Mouse (Mus musculus): Measurements from ENCODE around the gene Sos2.
"Not testable (repeated sequence)": the region's sequence is repeated elsewhere in the genome, so short reads cannot be mapped to it uniquely, and the experiment has no call there.

Sos2 gene

DNA sequence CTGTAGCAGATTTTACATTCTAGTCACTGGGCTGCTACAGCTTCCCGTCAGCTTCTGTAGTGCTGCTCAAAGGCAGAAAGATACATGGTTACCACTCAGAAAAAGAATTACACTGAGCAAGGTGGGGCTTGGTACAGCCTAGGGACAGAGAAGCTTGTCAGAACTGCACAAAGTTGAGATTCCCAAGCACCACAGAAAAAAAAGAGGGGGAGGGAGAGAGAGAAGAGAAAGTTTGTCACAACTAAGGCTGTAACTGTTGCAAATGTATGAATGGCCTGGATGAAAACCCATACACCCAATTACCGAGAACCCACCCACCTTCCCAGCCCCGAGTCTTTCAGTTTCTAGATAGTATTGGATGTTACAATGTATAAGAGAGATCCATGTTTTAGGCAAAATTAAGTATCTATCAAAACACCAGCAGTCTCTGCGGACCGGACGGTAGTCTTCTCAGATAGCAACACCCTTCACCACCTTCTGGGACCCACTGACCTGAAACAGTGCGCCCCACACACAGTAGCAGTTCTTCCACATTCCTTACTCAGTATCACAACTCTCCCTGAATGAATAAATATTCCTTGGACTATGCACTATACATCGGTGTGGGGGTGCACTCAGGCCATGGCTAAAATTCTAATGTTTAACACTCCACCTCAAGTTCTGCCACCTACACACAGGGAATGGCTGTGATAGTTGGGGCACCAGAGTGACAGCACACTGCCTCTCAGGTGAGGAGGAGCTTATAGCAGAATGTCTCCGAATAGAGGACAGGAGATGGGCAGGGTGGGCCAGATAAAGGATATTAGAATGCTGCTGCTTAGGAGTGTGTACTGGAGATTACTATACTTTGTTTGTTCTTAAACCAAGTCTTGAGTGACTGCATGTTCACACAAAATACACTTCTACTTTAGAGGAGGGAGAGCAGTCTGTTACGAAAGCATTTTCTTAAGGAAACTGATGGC is 6.8 kb downstream of the Sos2 start:
- DNase-seq (ENCODE audit: low read depth), result no peak

DNA sequence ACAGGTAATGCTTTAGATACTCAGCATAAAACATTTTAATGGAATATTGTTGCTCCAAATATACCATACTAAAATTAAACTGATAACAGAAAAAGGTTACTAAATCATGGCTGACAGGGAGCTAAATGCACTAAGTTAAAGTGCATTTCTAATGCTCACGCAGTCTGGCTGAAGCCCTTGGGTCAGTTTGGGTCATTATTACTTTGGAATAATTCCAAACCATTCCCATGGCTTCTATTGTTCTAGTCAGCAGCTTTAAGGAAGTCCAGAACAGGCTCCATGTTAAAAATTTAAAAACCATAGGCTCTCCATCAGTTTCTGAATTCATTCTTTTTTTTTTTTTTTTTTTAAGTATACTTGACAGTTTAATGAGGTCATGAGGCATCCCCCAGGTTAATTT is 7.5 kb downstream of the Sos2 start:
- DNase-seq (ENCODE audit: low read depth), result no peak

DNA sequence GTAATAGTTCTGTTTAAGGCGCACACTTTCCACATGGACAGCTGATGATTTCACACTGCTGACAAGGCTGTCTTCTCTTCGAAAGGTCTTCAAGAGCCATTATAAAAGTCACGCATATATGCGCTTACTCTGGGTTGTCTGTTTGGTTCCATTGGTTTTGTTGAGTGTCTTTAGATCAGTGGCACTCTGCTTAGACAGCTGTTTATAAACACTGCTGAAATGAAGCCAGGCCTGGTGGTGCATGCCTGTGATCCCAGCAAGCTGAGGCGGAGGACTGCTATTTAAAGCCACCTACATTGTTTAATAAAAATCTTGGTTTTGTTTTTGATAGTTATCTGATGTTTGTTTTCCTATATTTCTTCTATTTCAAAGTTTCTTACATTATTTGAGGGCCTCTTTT is 14.9 kb downstream of the Sos2 start:
- no peak for DNase-seq (ENCODE audit: low read depth)

DNA sequence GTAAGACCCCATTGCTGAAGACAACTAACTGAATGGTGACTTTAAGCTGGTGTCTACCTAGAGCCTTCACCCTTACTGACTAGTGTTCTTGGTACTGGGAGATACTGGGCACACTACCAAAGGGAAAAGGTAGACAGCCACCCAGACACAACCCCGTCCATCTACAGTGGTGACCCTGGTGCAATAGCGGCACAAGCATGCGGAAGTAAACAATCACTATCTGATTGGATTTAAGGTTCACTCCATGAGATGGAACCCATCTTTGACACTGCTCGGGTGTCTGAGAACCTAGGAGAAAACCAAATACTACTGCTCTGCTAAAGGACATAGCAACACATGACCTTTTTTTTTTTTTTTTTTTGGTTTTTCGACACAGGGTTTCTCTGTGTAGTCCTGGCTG is 20.0 kb downstream of the Sos2 start:
- no peak for DNase-seq (ENCODE audit: low read depth)

DNA sequence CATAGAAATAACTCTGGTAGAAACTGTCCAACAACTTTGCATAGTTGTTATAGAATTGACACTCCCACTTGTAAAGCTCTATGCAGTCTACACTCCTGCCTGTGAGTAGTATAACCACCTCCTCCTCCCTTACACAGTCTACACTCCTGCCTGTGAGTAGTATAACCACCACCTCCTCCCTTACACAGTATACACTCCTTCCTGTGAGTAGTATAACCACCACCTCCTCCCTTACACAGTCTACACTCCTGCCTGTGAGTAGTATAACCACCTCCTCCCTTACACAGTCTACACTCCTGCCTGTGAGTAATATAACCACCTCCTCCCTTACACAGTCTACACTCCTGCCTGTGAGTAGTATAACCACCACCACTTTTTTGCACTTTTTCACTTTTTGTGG is 27.7 kb downstream of the Sos2 start:
- DNase-seq (ENCODE audit: low read depth), result peak; percentile 35

DNA sequence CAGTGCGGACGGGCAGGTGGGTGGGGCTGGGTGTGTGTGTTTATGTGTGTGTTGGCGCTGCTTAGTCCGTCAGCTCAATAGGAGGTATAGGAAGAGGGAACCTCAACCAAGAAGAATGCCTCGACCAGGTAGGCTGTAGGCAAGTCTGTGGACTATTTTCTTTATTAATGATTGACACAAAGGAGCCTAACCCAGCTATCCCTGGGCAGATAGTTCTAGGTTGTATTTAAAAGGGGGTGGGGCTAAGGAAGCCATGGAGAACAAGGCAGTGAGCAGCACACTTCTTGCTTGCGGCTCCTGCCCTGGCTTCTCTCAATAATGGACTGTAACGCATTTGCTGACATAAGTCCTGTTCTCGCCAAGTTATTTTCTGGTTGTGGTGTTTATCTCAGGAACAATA is 32.1 kb downstream of the Sos2 start:
- no peak for DNase-seq (ENCODE audit: low read depth)

DNA sequence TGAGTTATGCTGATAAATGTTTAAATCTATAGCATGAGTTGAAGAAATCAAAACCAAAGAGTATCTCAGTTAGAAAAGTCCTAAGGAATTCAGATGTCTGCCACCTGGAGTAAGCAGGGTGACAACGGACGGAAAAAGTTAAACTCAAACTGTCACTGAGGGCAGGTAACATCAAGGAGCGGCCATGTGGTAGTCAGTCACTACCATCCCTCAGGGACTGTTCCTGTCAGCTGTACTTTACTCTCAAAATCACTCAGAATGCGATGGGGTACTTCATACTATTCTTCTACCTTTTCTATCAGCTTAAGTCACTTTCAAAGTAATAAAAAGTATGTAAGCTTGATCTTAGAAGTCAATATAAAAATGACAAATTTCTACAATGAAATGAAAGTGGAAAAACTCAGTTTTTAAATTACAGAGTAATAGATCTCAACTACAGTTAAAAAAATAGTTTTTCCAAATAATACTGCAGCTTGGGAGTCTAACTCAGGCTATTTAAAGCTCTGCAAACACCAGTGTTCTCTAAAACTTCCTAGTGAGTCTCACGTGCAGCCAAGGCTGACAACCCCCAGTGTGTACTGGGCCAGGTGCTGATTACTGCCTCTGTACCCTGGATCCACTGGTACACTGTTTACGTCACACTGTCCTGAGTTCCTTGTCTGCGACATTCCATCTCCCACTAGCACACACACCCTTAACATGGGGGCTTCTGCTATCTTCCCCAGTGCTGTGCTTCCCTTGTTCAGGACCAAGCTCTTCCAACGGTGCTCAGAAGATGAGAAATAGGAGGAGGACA is 35.6 kb downstream of the Sos2 start:
- DNase-seq (ENCODE audit: low read depth), result no peak

DNA sequence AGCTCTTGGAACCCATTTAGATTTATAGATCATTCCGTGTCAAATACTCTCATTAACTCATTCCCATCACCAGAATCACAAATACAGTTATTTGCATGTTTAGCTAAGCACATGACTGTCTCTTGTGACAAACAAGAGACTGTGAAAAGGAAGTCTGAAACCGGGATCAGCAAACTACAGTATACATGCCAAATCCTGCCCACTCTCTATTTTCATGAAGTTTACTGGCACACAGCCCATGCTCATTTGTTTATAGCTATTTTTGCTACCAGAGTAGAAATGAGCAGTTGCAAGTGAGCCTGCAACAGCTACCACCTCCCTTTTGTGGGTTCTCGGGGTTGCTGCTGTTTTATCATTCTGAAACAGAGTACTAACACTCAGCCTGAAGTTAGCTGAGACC is 36.8 kb downstream of the Sos2 start:
- no peak for DNase-seq (ENCODE audit: low read depth)

DNA sequence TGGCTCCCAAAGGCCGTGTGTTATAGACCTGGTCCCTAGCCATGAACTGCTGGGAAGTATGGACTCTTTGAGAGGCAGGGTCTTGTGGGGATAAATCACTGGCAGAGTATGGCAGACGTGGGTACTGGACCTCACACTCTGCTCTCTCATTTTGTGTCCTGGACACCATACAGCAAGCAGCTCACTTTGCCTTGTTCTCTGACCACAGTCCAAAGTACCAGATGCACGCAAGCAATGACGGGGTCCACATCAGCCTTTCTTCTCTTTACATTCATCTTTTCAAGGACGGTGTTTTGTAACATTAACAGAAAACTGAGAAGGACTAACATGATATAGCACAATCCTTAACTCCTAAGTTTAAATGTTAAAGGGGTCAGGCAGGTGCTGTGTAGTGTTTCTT is 38.8 kb downstream of the Sos2 start:
- DNase-seq (ENCODE audit: low read depth), result no peak

DNA sequence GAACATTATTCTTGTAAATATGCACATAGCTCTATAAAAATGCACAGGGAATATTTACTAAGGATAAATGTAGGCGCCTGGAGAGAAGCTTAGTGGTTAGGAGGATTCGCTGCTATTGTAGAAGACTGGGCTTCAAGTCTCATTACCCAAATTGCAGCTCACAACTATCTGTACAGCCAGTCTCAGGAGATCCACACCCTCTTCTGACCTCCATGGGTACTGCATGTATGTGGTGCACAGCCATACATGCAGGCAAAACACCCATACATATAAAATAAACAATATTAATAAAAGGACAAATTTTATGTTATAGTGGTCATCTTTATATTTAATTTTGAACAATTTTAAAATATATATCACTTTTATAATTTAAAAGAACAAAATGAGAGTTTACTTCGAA is 46.9 kb downstream of the Sos2 start:
- peak; percentile 74 for DNase-seq (ENCODE audit: low read depth)

DNA sequence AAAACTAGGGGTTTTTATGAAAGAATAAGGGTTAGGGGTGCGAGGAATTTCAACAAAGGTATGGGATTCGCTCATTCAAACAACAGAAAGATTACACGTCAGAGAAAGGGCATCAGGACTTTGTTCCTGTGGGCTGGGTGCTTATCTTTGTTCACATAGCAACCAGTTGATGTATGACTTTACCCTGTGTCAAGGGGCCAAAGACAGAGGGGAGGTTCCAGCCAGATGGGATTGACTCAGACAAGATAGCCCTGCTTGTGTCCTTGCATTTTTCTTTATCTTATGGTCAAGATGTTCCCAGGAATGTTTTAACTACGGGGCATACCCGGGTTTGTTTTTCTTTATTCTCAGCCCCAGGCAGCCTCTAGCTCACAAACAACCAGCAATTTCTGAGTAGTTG is 63.1 kb downstream of the Sos2 start:
- not testable (repeated sequence) for DNase-seq (ENCODE audit: low read depth)

DNA sequence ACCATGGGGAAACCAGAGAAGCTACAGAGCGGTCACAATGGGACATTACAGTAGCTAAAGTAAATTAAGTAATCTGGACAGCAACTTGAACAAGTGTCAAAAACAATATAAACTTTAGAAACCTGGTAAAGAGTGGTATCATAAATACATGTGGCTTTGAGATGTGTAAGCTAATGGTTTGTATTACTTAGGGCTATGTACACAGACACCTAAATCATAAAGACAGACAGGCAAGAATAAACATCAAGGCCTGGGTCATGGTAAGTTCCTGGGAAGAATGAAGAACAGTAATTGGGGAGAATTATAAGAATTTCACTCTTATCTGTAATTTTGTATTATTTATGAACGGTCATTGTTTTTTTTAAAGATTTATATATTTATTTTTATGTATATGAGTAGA is 77.3 kb downstream of the Sos2 start:
- no peak for DNase-seq (ENCODE audit: low read depth)

DNA sequence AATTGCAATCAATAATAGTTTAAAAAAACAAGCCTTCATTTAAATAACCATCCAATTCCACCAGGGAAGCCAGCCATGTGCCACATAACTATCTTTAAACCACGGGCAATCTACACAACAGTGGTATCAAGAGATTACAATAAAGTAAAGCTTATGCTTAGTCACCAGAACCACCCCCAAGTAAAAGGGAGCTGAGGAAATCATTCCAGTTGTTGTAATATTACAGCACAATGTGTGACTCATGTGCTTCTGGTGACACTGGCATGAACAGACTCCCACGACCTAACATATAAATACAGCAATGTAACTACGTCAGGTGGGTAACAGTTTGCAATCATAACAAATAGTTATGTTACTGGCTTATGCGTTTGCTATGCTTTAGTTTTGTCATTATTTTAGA is 84.2 kb downstream of the Sos2 start:
- no peak for DNase-seq (ENCODE audit: low read depth)

DNA sequence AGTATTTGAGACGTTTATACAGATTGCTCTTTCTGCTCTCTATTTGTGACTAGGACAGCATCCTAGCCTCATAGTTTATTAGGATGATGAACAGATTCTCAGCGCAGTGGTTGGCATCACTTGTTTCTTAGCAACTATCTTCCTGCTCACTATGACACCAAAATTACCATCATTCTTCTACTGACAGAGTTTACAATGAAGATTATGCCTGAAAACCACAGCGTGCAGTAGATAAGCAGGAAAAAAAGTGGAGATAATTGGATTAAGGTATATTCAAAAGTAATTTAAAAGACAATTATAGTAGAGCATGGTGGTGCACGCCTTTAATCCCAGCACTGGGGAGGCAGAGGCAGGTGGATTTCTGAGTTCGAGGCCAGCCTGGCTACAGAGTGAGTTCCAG is 88.5 kb downstream of the Sos2 start:
- DNase-seq (ENCODE audit: low read depth), result no peak

DNA sequence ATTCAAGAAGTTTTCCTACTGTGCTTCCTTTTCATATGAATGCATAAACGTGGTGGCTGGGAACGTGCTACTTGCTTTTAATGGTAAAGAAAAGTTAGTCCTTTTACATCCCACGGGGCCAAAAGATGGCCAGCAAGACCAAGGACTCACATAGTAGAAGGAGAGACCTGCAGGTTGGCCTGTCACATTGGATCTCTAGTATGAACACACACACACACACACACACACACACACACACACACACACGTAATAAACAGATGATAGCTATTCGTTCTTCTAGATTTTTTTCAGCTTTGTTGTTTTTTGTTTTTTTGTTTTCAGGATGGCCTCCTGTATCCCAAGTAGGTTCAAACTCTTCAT is 98.4 kb downstream of the Sos2 start:
- no peak for DNase-seq (ENCODE audit: low read depth)

DNA sequence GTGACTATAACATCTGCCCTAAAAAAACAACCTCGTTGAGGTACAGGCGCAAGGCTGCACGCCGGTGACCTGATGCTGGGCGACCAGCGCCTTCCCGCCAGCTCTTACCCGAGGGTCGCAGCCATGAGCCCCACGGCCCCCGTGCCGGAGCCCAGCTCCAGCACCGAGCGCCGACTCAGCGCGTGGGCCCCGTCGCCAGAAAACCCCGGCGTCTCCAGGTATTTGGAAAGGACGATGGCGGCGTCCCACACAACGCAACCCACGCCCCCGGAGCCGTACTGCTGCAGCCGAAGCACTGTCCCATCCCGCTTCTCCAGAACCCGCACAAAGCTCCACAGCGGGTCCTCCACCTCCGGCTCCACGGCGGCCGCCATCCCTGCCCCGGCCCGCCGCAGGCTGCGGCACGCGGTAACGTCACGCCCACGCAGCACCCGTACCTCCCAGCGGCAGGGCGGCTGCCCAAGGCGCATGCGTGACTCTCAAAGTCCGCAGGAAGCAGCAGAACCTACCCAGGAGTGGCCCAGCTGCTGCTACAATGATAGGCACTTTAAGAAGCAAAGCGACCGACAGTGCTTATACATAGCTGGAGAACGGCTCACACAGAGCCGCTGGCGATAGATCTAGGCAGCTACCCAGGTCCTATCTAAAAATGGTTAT is 98.9 kb downstream of the Sos2 start, which contains the start of gene Vcpkmt:
TSS of gene Vcpkmt (minus strand) at position 416 of the 657 bp plus-strand sequence.
- peak; percentile 97 for DNase-seq (ENCODE audit: low read depth)

DNA sequence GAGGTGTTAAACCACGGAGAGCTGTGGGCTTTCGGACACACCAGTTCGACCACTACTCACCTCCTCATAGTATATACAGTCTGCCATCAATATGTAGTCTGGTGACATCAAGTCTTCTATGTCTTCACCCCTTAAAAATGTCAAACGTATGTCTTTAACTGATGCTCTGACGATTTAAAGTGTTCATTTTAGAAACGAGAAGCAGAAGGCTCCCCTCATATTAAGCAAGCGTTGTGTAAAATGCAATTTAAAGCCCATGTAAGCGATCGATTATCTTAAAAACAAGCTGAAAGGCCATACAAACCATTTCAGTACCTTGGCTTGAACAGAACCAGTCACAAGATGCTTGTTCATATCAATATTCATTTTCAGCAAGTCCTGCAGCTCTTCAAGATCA is 99.4 kb downstream of the Sos2 start:
- peak; percentile 60 for DNase-seq (ENCODE audit: low read depth)

DNA sequence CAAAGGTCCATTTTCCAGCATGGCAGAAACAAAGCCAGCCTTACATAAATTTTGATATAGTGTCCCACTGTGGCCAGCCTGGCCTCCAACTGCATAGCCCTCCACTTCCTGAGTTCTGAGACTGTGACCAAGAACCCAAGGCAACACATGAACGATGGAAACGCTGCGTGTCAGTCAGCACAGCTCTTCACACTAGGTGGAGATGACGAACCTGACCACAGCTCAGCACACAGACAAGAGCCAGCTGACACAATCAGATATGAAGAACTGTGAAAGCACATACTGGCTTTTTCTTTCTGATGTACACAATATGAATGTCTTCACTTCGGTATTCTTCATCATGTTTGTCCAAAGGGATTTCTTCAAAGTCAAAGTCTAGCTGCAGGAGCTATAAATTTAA is 102.0 kb downstream of the Sos2 start:
- peak; percentile 73 for DNase-seq (ENCODE audit: low read depth)

DNA sequence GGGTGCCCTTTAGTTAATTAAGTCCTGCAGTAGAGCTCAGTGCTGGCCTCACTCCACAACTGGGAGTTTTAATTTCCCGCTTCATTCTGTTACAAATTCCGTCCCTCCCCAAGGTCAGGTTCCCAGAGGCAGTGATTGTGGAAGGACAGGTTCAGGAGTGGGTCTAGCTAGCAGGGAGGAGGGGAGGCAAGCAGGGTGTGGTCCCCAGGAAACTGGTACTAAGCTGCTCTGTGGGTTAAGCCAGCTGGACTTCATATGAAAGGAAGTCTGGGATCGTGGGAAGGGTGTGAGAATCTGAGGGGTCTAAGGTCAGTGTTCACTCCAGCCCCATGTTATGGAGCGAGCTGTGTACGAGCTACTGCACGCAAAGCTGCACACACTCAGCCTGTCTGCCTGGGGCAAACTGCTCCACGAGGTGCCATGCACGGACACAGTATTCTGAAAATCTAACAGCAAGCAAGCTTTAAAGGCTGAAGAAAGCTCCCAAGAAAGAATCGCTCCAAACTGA is 105.5 kb downstream of the Sos2 start:
- no peak for DNase-seq (ENCODE audit: low read depth)

DNA sequence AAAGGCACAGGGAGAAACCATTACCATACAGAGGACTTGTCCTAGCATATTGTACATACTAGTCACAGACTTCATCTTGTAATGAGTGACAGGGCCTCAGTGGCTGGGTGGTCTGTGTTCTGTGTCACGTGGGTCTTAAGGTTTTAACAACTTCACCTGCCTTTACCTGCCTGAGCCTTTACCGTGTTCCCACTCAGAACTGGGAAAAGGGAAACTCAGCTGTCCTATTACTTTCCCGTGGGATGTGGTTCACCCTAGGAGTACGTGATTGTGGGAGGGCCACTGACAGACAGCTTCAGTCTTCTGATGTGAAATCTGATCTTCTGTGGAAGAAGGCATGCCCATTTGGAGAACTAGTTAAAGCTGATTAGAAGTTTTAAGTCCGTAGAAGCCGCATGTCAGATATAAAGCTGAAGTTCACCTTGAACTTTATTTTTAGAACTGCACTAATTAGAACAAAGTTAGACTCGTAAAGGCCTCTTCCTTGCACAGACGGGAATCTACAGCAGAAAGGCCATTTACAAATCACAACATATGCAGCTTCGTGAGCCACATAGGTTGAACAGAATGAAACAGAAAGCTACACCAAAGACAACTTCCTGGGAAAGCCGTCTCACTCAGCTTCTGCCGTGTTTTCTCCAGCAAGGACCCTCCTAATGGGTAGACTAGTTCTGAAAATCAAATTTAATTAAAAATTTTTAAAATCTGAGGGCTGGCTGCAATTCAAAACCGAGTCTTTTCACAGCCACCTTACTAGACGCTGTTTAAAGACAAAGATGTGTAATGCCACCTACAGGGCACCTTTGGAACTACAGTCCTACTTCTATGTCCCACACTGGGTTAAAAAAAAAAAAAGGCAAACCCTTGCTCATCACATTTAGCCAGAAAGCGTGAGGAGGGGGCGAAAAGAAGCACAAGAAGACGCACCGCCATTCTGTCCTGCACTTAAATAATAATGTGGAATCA is 107.5 kb downstream of the Sos2 start:
- DNase-seq (ENCODE audit: low read depth), result peak; percentile 94

DNA sequence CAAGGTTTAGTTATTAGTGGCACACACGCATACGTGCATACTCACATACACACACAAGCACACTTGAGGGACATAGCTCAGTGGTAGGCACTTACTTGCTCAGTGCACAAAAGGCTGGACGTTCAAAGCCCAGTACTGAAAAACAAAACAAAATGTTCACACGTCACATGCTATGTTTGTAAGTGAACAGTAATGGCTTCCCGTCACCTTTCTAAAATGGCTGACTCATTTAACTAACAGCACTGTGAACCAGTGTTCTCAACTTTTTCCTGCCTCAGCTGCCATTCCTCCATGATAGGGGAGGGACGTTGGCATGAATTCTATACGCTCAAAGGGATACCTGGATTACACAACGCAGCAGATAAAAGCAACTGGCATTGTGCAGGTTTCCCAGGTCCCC is 108.4 kb downstream of the Sos2 start:
- DNase-seq (ENCODE audit: low read depth), result peak; percentile 17
